8 mouse cellular contexts compared by ENCODE assay signal in genomic region chr19:7310704-7311103, GRCm38 (mm10). TPM values are rescaled to one million over a fixed set of nuclear protein-coding genes. Genes with fewer than 3 reads are reported as not detected.
DNase-seq lines count a peak whose midpoint lies in the region; ATAC-seq and TF ChIP-seq lines count a peak whose summit lies in the region.

No protein-coding gene starts in this region.

- TF ChIP-seq CTCF in hindbrain, postnatal 0 days (IDR thresholded peaks at IDR 0.05; ENCODE audit: low read depth) = peak; percentile 20; the same call in 1 of the 2 replicates

- ATAC-seq in hindbrain, embryonic 14.5 days (ENCODE audit: low FRiP score) = no peak
- ATAC-seq in forebrain, embryonic 15.5 days (replicated peaks) = no peak
- ATAC-seq in hindbrain, postnatal 0 days = peak; percentile 55
- ATAC-seq in liver, embryonic 11.5 days (replicated peaks; ENCODE audit: low FRiP score) = peak; percentile 74

- 0 out of 2 replicates have a peak, but pooled peaks cover 3% of the 10 kb centered on the region for H3K36me3 ChIP-seq in hindbrain, embryonic 10.5 days
- no peaks in the 10 kb centered on the region for H3K36me3 ChIP-seq in hindbrain, embryonic 14.5 days (replicated peaks; ENCODE audit: control insufficient read depth, insufficient read depth)
- no peaks in the 10 kb centered on the region for H3K36me3 ChIP-seq in forebrain, embryonic 15.5 days
- H3K36me3 ChIP-seq in hindbrain, postnatal 0 days (ENCODE audit: insufficient read depth, low read length) = no peaks in the 10 kb centered on the region
- no peaks in the 10 kb centered on the region for H3K36me3 ChIP-seq in liver, embryonic 11.5 days (ENCODE audit: control insufficient read depth, insufficient read depth, low read length)
- no peaks in the 10 kb centered on the region for H3K36me3 ChIP-seq in myocyte (ENCODE audit: control insufficient read depth, insufficient read depth)

- H3ac ChIP-seq in myocyte (ENCODE audit: control insufficient read depth, insufficient read length) = no peak overlapping the region

- H3K4me2 ChIP-seq in hindbrain, embryonic 14.5 days (replicated peaks) = no peak overlapping the region
- no peak overlapping the region for H3K4me2 ChIP-seq in forebrain, embryonic 15.5 days (replicated peaks)
- no peak overlapping the region for H3K4me2 ChIP-seq in hindbrain, postnatal 0 days (ENCODE audit: low read depth, low read length)
- peak overlapping the region; percentile 11 for H3K4me2 ChIP-seq in liver, embryonic 11.5 days
- H3K4me2 ChIP-seq in myocyte (ENCODE audit: low read depth) = peak overlapping the region; percentile 25

- no peaks in the 10 kb centered on the region for H3K9me3 ChIP-seq in hindbrain, embryonic 10.5 days
- H3K9me3 ChIP-seq in hindbrain, embryonic 14.5 days (ENCODE audit: control insufficient read depth, low read length) = no peaks in the 10 kb centered on the region
- H3K9me3 ChIP-seq in forebrain, embryonic 15.5 days = no peaks in the 10 kb centered on the region
- no peaks in the 10 kb centered on the region for H3K9me3 ChIP-seq in hindbrain, postnatal 0 days (ENCODE audit: low read length)
- H3K9me3 ChIP-seq in liver, embryonic 11.5 days (ENCODE audit: control insufficient read depth, low read length) = no peaks in the 10 kb centered on the region

- H3K9ac ChIP-seq in hindbrain, embryonic 14.5 days = no peak overlapping the region
- H3K9ac ChIP-seq in forebrain, embryonic 15.5 days (replicated peaks) = no peak overlapping the region
- no peak overlapping the region for H3K9ac ChIP-seq in hindbrain, postnatal 0 days (replicated peaks; ENCODE audit: low read length)
- H3K9ac ChIP-seq in liver, embryonic 11.5 days (ENCODE audit: low read depth, low read length) = peak overlapping the region; percentile 20; the same call in 1 of the 2 replicates

- no peak overlapping the region for H3K4me3 ChIP-seq in hindbrain, embryonic 10.5 days
- no peak overlapping the region for H3K4me3 ChIP-seq in hindbrain, embryonic 14.5 days (replicated peaks; ENCODE audit: low read length)
- H3K4me3 ChIP-seq in forebrain, embryonic 15.5 days = no peak overlapping the region
- H3K4me3 ChIP-seq in hindbrain, postnatal 0 days (ENCODE audit: low read length) = no peak overlapping the region
- H3K4me3 ChIP-seq in liver, embryonic 11.5 days (ENCODE audit: low read depth, low read length) = no peak overlapping the region
- H3K4me3 ChIP-seq in myocyte = no peak overlapping the region

- DNase-seq in hindbrain, embryonic 10.5 days (ENCODE audit: low spot score) = peak; percentile 36
- DNase-seq in hindbrain, embryonic 14.5 days (ENCODE audit: low spot score) = no peak
- DNase-seq in cerebellum, adult 18-20 months = peak; percentile 51 to 54
- peak; percentile 15 for DNase-seq in hindbrain, postnatal 0 days (ENCODE audit: low spot score)
- peak; percentile 65 for DNase-seq in liver, embryonic 11.5 days (ENCODE audit: low spot score)
- peak; percentile 69 to 77 for DNase-seq in urinary bladder, postnatal 4 days (ENCODE audit: low spot score in 2 of 2)

- H3K4me1 ChIP-seq in hindbrain, embryonic 10.5 days (replicated peaks) = peaks cover 67% of the 10 kb centered on the region
- peaks cover 47% of the 10 kb centered on the region for H3K4me1 ChIP-seq in hindbrain, embryonic 14.5 days (replicated peaks; ENCODE audit: control insufficient read depth, insufficient read depth, low read length)
- H3K4me1 ChIP-seq in forebrain, embryonic 15.5 days = peaks cover 55% of the 10 kb centered on the region
- peaks cover 43% of the 10 kb centered on the region for H3K4me1 ChIP-seq in hindbrain, postnatal 0 days (ENCODE audit: insufficient read depth, low read length)
- H3K4me1 ChIP-seq in liver, embryonic 11.5 days (replicated peaks; ENCODE audit: control insufficient read depth, insufficient read depth, low read length) = peaks cover 78% of the 10 kb centered on the region

- H3K79me2 ChIP-seq in myocyte (ENCODE audit: control insufficient read depth, insufficient read depth) = peaks cover 77% of the 10 kb centered on the region

- WGBS in hindbrain, embryonic 10.5 days = 27% methylated on average over 5 of the region's 5 CpGs
- WGBS in hindbrain, embryonic 14.5 days = 31% methylated on average over 5 of the region's 5 CpGs
- WGBS in forebrain, embryonic 15.5 days = 28% methylated on average over 5 of the region's 5 CpGs
- WGBS in hindbrain, postnatal 0 days = 24% methylated on average over 5 of the region's 5 CpGs
- WGBS in liver, embryonic 11.5 days = 12% methylated on average over 5 of the region's 5 CpGs

- H3K27me3 ChIP-seq in hindbrain, embryonic 10.5 days (ENCODE audit: insufficient read depth, poor library complexity, severe bottlenecking) = no peaks in the 10 kb centered on the region
- no peaks in the 10 kb centered on the region for H3K27me3 ChIP-seq in hindbrain, embryonic 14.5 days (ENCODE audit: control insufficient read depth, insufficient read depth, low read length)
- no peaks in the 10 kb centered on the region for H3K27me3 ChIP-seq in forebrain, embryonic 15.5 days
- H3K27me3 ChIP-seq in hindbrain, postnatal 0 days (ENCODE audit: insufficient read depth, low read length) = no peaks in the 10 kb centered on the region
- no peaks in the 10 kb centered on the region for H3K27me3 ChIP-seq in liver, embryonic 11.5 days (replicated peaks; ENCODE audit: control insufficient read depth, insufficient read depth, low read length)
- H3K27me3 ChIP-seq in myocyte (ENCODE audit: control insufficient read depth, insufficient read depth, insufficient read length) = no peaks in the 10 kb centered on the region

- H3K27ac ChIP-seq in hindbrain, embryonic 10.5 days = peak overlapping the region; percentile 71
- H3K27ac ChIP-seq in hindbrain, embryonic 14.5 days = no peak overlapping the region
- H3K27ac ChIP-seq in forebrain, embryonic 15.5 days (replicated peaks) = peak overlapping the region; percentile 41
- H3K27ac ChIP-seq in hindbrain, postnatal 0 days = peak overlapping the region; percentile 70
- peak overlapping the region; percentile 52; the same call in 1 of the 2 replicates for H3K27ac ChIP-seq in liver, embryonic 11.5 days (ENCODE audit: low read depth, low read length)

- TF ChIP-seq POLR2A in myocyte (IDR thresholded peaks at IDR 0.05; ENCODE audit: insufficient read length, low read depth) = no peak

TF ChIP-seq in myocyte, 11 proteins besides CTCF, POLR2A, EP300 and RAD21:
- no peak for TF ChIP-seq CEBPB (IDR thresholded peaks at IDR 0.05; ENCODE audit: insufficient read depth, poor library complexity, severe bottlenecking)
- TF ChIP-seq MYOD1 (IDR thresholded peaks at IDR 0.05; ENCODE audit: control insufficient read depth in 1 of 3, insufficient read length in 2 of 3, low read depth in 2 of 3) = peak in 1 of 3 experiments; percentile 30

RNA-seq across cellular contexts. Expression of gene Mark2, which starts 31.0 kb away (rescaled TPM):
- polyA plus RNA-seq in hindbrain, embryonic 10.5 days (2016; fragmentation: Nextera tagmentation; extraction: Ambion mirVana) = 47.0 and 56.5 TPM in 2 replicates
- 50.7 and 57.6 TPM in 2 replicates for polyA plus RNA-seq in hindbrain, embryonic 14.5 days (2014; fragmentation: Nextera tagmentation; extraction: Ambion mirVana)
- polyA plus RNA-seq in forebrain, embryonic 15.5 days (2015; fragmentation: Nextera tagmentation; extraction: Ambion mirVana) = 52.8 and 57.7 TPM in 2 replicates
- total RNA-seq in hindbrain, postnatal 0 days (2014; rRNA removed) = 39.9 and 47.8 TPM in 2 replicates
- polyA plus RNA-seq in hindbrain, postnatal 0 days (2015; fragmentation: Nextera tagmentation; extraction: Ambion mirVana) = 31.4 and 36.2 TPM in 2 replicates
- 45.3 and 50.3 TPM in 2 replicates for polyA plus RNA-seq in liver, embryonic 11.5 days (2014; fragmentation: Nextera tagmentation; extraction: Ambion mirVana)
- polyA plus RNA-seq in myocyte (2012; fragmentation: generic; extraction: Trizol) = 33.7 TPM

RNA-seq across cellular contexts. Expression of gene Rcor2, which starts 43.6 kb away (rescaled TPM):
- polyA plus RNA-seq in hindbrain, embryonic 10.5 days (2016; fragmentation: Nextera tagmentation; extraction: Ambion mirVana) = 72.0 and 79.1 TPM in 2 replicates
- polyA plus RNA-seq in hindbrain, embryonic 14.5 days (2014; fragmentation: Nextera tagmentation; extraction: Ambion mirVana) = 12.0 and 13.4 TPM in 2 replicates
- 60.7 and 67.7 TPM in 2 replicates for polyA plus RNA-seq in forebrain, embryonic 15.5 days (2015; fragmentation: Nextera tagmentation; extraction: Ambion mirVana)
- total RNA-seq in hindbrain, postnatal 0 days (2014; rRNA removed) = 73.2 and 91.7 TPM in 2 replicates
- polyA plus RNA-seq in hindbrain, postnatal 0 days (2015; fragmentation: Nextera tagmentation; extraction: Ambion mirVana) = 14.8 and 16.6 TPM in 2 replicates
- 7.5 and 8.7 TPM in 2 replicates for polyA plus RNA-seq in liver, embryonic 11.5 days (2014; fragmentation: Nextera tagmentation; extraction: Ambion mirVana)
- 34.1 TPM for polyA plus RNA-seq in myocyte (2012; fragmentation: generic; extraction: Trizol)

Comparison
In these comparisons a context has a peak if more than half of its experiments do, and no peak if none do; other contexts are left out.
1. ATAC-seq: peak in hindbrain, postnatal 0 days (single experiment) and liver, embryonic 11.5 days (single experiment); none in hindbrain, embryonic 14.5 days (single experiment) and forebrain, embryonic 15.5 days (single experiment).
2. H3K4me2 ChIP-seq: peak in liver, embryonic 11.5 days (single experiment) and myocyte (single experiment); none in hindbrain, embryonic 14.5 days (single experiment), forebrain, embryonic 15.5 days (single experiment) and hindbrain, postnatal 0 days (single experiment).